Comparison of ENCODE assay signal across 29 mouse cellular contexts in genomic region chr2:34805364-34805950, GRCm38 (mm10). TPM values are rescaled to one million over a fixed set of nuclear protein-coding genes. Genes with fewer than 3 reads are reported as not detected.
A peak's percentile ranks its signal among the peaks of the same experiment; 100 is the strongest.
DNase-seq lines count a peak whose midpoint lies in the region; ATAC-seq and TF ChIP-seq lines count a peak whose summit lies in the region.
"Had no signal": no experiment of that assay in that cellular context is flagged by ENCODE, and none has a peak within 500 bp of the region (broad histone marks: within the 10 kb centered on the region; RNA-seq: fewer than 3 reads in every experiment).

No protein-coding gene starts in this region.

- H3K27me3 ChIP-seq in liver, embryonic 11.5 days (replicated peaks; ENCODE audit: control insufficient read depth, insufficient read depth, low read length) = no peaks in the 10 kb centered on the region
- H3K27me3 ChIP-seq in liver, postnatal 0 days (ENCODE audit: insufficient read depth, low read length) = no peaks in the 10 kb centered on the region
- H3K27me3 ChIP-seq: forebrain, embryonic 12.5 days; limb, embryonic 15.5 days; midbrain, embryonic 12.5 days had no signal

- intact Hi-C loops in left cerebral cortex, postnatal 14 days (cut with DNase I) = no loop called here

- ATAC-seq in erythroblast, adult 5-6 weeks (replicated peaks; ENCODE audit: low FRiP score, poor library complexity, severe bottlenecking) = 0 out of 2 replicates have a peak, but pooled peaks have one; percentile 13
- ATAC-seq in liver, embryonic 11.5 days (replicated peaks; ENCODE audit: low FRiP score) = no peak
- ATAC-seq in liver, postnatal 0 days = no peak
- ATAC-seq: activated CD4-positive, CD25-positive, alpha-beta regulatory T cell, adult 4 months; inflammation-experienced regulatory T-cells, adult 6 months had no signal

- H3K9me3 ChIP-seq in liver, embryonic 11.5 days (ENCODE audit: control insufficient read depth, low read length) = no peaks in the 10 kb centered on the region
- no peaks in the 10 kb centered on the region for H3K9me3 ChIP-seq in liver, postnatal 0 days (ENCODE audit: low read length)
- H3K9me3 ChIP-seq: forebrain, embryonic 12.5 days; limb, embryonic 15.5 days; midbrain, embryonic 12.5 days had no signal

- no peak for TF ChIP-seq EP300 in liver, postnatal 0 days (IDR thresholded peaks at IDR 0.05; ENCODE audit: low read depth)

- peak overlapping the region; percentile 48 for H3K27ac ChIP-seq in liver, embryonic 11.5 days (ENCODE audit: low read depth, low read length)
- H3K27ac ChIP-seq in liver, postnatal 0 days (ENCODE audit: low read depth) = peak overlapping the region; percentile 53
- H3K27ac ChIP-seq: forebrain, embryonic 12.5 days; hindbrain, embryonic 14.5 days; layer of hippocampus, adult 2 months; limb, embryonic 15.5 days; midbrain, embryonic 12.5 days; stomach, postnatal 0 days had no signal

- H3K4me3 ChIP-seq in liver, embryonic 11.5 days (ENCODE audit: low read depth, low read length) = peak overlapping the region; percentile 8; the same call in 1 of the 2 replicates
- H3K4me3 ChIP-seq in liver, postnatal 0 days (ENCODE audit: low read depth, low read length) = no peak overlapping the region
- H3K4me3 ChIP-seq: forebrain, embryonic 12.5 days; layer of hippocampus, adult 2 months; limb, embryonic 15.5 days; midbrain, embryonic 12.5 days had no signal

- H3K9ac ChIP-seq in liver, embryonic 11.5 days (ENCODE audit: low read depth, low read length) = 0 out of 2 replicates have a peak overlapping the region, but pooled peaks have one; percentile 20
- H3K9ac ChIP-seq in liver, postnatal 0 days (replicated peaks) = no peak overlapping the region
- H3K9ac ChIP-seq: forebrain, embryonic 12.5 days; hindbrain, embryonic 14.5 days; limb, embryonic 15.5 days; midbrain, embryonic 12.5 days had no signal

- peaks cover 8% of the 10 kb centered on the region for H3K36me3 ChIP-seq in liver, embryonic 11.5 days (ENCODE audit: control insufficient read depth, insufficient read depth, low read length)
- peaks cover 48% of the 10 kb centered on the region for H3K36me3 ChIP-seq in liver, postnatal 0 days (replicated peaks; ENCODE audit: insufficient read depth, low read length)

- H3K4me2 ChIP-seq in liver, embryonic 11.5 days = peak overlapping the region; percentile 67
- peak overlapping the region; percentile 36 for H3K4me2 ChIP-seq in liver, postnatal 0 days (ENCODE audit: low read depth, low read length)
- H3K4me2 ChIP-seq: forebrain, embryonic 12.5 days; hindbrain, embryonic 14.5 days; limb, embryonic 15.5 days; midbrain, embryonic 12.5 days had no signal

- no peak for TF ChIP-seq CTCF in liver, postnatal 0 days (IDR thresholded peaks at IDR 0.05; ENCODE audit: low read depth)

- H3K4me1 ChIP-seq in liver, embryonic 11.5 days (replicated peaks; ENCODE audit: control insufficient read depth, insufficient read depth, low read length) = peaks cover 40% of the 10 kb centered on the region
- peaks cover 36% of the 10 kb centered on the region for H3K4me1 ChIP-seq in liver, postnatal 0 days (ENCODE audit: insufficient read depth)

- peak; percentile 14 to 18 for DNase-seq in kidney, adult 8-10 months
- no peak for DNase-seq in kidney, postnatal 10 days
- no peak for DNase-seq in liver, embryonic 11.5 days (ENCODE audit: low spot score)
- DNase-seq in liver, postnatal 0 days = no peak
- DNase-seq in lung, adult 18-20 months = no peak
- DNase-seq in left cerebral cortex, postnatal 14 days (ENCODE audit: low spot score in 2 of 2) = no peak
- DNase-seq: adrenal gland, adult 8-10 months; cerebellum, adult 18-20 months; gastrocnemius, postnatal 10 days; heart, postnatal 36 days; layer of hippocampus, postnatal 36 days; lung, postnatal 10 days; thymus, adult 2 months; thymus, postnatal 4 days had no signal

- 83% methylated on average over 10 of the region's 10 CpGs for WGBS in liver, embryonic 11.5 days
- WGBS in liver, postnatal 0 days (ENCODE audit: insufficient replicate concordance) = 78% methylated on average over 10 of the region's 10 CpGs

RNA-seq across cellular contexts. Expression of gene Rabepk, which starts 5.7 kb away (rescaled TPM):
- total RNA-seq in erythroblast, adult 5-6 weeks (2015; ENCODE audit: low replicate concordance) = 1.2 and 7.1 TPM in 2 replicates
- 10.1 and 10.2 TPM in 2 replicates for total RNA-seq in erythroblast, adult 5-6 weeks (2017; ENCODE audit: low replicate concordance)
- polyA plus RNA-seq in liver, embryonic 11.5 days (2014; fragmentation: Nextera tagmentation; extraction: Ambion mirVana) = 43.5 and 56.5 TPM in 2 replicates
- polyA plus RNA-seq in liver, postnatal 0 days (2015; fragmentation: Nextera tagmentation; extraction: Ambion mirVana) = 17.0 and 20.4 TPM in 2 replicates
- 10 to 100 TPM; 25.8 to 26.2 TPM for total RNA-seq in left cerebral cortex, postnatal 14 days (2021)

RNA-seq across cellular contexts. Expression of gene Fbxw2, which starts 20.7 kb away (rescaled TPM):
- total RNA-seq in erythroblast, adult 5-6 weeks (2015; ENCODE audit: low replicate concordance) = 104 and 121 TPM in 2 replicates
- total RNA-seq in erythroblast, adult 5-6 weeks (2017; ENCODE audit: low replicate concordance) = 178 and 181 TPM in 2 replicates
- polyA plus RNA-seq in liver, embryonic 11.5 days (2014; fragmentation: Nextera tagmentation; extraction: Ambion mirVana) = 78.7 and 81.2 TPM in 2 replicates
- polyA plus RNA-seq in liver, postnatal 0 days (2015; fragmentation: Nextera tagmentation; extraction: Ambion mirVana) = 36.1 and 38.3 TPM in 2 replicates
- 10 to 100 TPM; 90.7 to 98.6 TPM for total RNA-seq in left cerebral cortex, postnatal 14 days (2021)

RNA-seq across cellular contexts. Expression of gene Gm34653, which starts 27.4 kb away (rescaled TPM):
- not detected in 2 replicates for total RNA-seq in erythroblast, adult 5-6 weeks (2015; ENCODE audit: low replicate concordance)
- not detected in 2 replicates for total RNA-seq in erythroblast, adult 5-6 weeks (2017; ENCODE audit: low replicate concordance)
- not detected in 2 replicates for polyA plus RNA-seq in liver, embryonic 11.5 days (2014; fragmentation: Nextera tagmentation; extraction: Ambion mirVana)
- 0.06 TPM in 1 of 2 replicates, not detected in the other for polyA plus RNA-seq in liver, postnatal 0 days (2015; fragmentation: Nextera tagmentation; extraction: Ambion mirVana)
- total RNA-seq in left cerebral cortex, postnatal 14 days (2021) = not detected
- total RNA-seq: gastrocnemius, postnatal 10 days; granulocyte monocyte progenitor cell, adult 5-6 weeks; heart, postnatal 36 days; layer of hippocampus, adult 2 months; layer of hippocampus, postnatal 36 days; left cerebral cortex, postnatal 36 days had no signal
- polyA plus RNA-seq: activated CD4-positive, CD25-positive, alpha-beta regulatory T cell, adult 4 months; embryonic facial prominence, embryonic 11.5 days; forebrain, embryonic 12.5 days; heart, embryonic 14.5 days; hindbrain, embryonic 14.5 days; inflammation-experienced regulatory T-cells, adult 6 months; limb, embryonic 15.5 days; neural tube, embryonic 11.5 days; small intestine, adult 2 months; stomach, postnatal 0 days; thymus, adult 2 months had no signal

RNA-seq across cellular contexts. Expression of gene Hspa5, which starts 33.7 kb away (rescaled TPM):
- total RNA-seq in erythroblast, adult 5-6 weeks (2015; ENCODE audit: low replicate concordance) = 229 and 240 TPM in 2 replicates
- 904 and 907 TPM in 2 replicates for total RNA-seq in erythroblast, adult 5-6 weeks (2017; ENCODE audit: low replicate concordance)
- 964 and 1,028 TPM in 2 replicates for polyA plus RNA-seq in liver, embryonic 11.5 days (2014; fragmentation: Nextera tagmentation; extraction: Ambion mirVana)
- polyA plus RNA-seq in liver, postnatal 0 days (2015; fragmentation: Nextera tagmentation; extraction: Ambion mirVana) = 384 and 424 TPM in 2 replicates
- total RNA-seq in left cerebral cortex, postnatal 14 days (2021) = 100 to 1,000 TPM; 260 to 334 TPM

RNA-seq across cellular contexts. Expression of gene Gapvd1, which starts 50.4 kb away (rescaled TPM):
- 308 and 329 TPM in 2 replicates for total RNA-seq in erythroblast, adult 5-6 weeks (2015; ENCODE audit: low replicate concordance)
- total RNA-seq in erythroblast, adult 5-6 weeks (2017; ENCODE audit: low replicate concordance) = 761 and 1,292 TPM in 2 replicates
- 80.3 and 88.3 TPM in 2 replicates for polyA plus RNA-seq in liver, embryonic 11.5 days (2014; fragmentation: Nextera tagmentation; extraction: Ambion mirVana)
- 37.1 and 39.0 TPM in 2 replicates for polyA plus RNA-seq in liver, postnatal 0 days (2015; fragmentation: Nextera tagmentation; extraction: Ambion mirVana)
- total RNA-seq in left cerebral cortex, postnatal 14 days (2021) = 100 to 1,000 TPM; 105 to 106 TPM

Comparison
In these comparisons a context has a peak if more than half of its experiments do, and no peak if none do; other contexts are left out.
1. DNase-seq: peak in kidney, adult 8-10 months (2 of 2); none in kidney, postnatal 10 days (single experiment), liver, embryonic 11.5 days (single experiment), liver, postnatal 0 days (single experiment), lung, adult 18-20 months (0 of 2) and left cerebral cortex, postnatal 14 days (0 of 2).